Mouse (Mus musculus) frontal cortex, postnatal 36 days (tissue): ENCODE measurements around the gene Acad9.
"Not testable (repeated sequence)": the region's sequence is repeated elsewhere in the genome, so short reads cannot be mapped to it uniquely, and the experiment has no call there.

Source experiments
- DNase-seq, 2 experiments: peaks; one replicate each; pipeline ENCODE4 v3.0.0; 2022; ENCODE audit warnings: low spot score in 2 of 2

The Acad9 gene

DNA sequence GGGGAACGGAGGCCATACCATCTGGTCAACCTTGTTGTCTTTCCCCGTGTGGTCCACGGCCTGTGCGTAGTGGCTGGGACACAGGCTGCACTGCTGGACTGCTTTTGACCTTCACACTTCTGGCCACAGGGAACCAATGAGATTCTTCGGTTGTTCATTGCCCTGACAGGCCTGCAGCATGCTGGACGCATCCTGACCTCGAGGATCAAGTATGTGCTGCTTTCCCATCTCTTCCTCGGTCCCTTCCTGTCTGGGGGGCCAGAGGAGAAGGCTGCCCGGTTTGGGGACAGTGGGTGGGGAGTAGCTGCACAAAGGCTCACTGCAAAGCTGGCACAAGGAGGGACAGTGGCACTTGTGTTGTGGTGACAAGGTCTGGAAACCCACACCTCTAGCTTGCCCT is 21.8 kb downstream of the Acad9 start:
- DNase-seq, result no peak

DNA sequence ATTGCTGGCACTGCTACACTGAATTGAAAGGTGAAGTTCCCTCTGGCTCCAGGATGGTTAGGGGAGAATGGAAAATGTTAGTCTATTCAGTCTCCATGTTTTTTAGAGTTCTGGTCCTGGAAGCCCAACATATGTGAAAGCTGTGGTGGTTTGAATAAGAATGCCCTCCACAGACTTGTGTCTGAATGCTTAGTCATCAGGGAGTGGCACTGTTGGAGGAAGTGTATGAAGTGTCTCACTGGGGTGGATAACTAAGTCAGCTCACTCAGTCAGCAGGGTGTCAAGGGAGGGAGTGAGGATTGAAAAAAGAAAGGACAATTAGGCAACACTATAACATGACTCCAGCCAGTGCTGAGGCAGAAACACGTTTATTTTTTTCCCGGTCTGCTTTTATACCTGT is 29.6 kb downstream of the Acad9 start:
- no peak for DNase-seq

GRCm38 (mm10) chr3:36116076-36116475 is 50.3 kb downstream of the Acad9 start:
- DNase-seq, result no peak

DNA sequence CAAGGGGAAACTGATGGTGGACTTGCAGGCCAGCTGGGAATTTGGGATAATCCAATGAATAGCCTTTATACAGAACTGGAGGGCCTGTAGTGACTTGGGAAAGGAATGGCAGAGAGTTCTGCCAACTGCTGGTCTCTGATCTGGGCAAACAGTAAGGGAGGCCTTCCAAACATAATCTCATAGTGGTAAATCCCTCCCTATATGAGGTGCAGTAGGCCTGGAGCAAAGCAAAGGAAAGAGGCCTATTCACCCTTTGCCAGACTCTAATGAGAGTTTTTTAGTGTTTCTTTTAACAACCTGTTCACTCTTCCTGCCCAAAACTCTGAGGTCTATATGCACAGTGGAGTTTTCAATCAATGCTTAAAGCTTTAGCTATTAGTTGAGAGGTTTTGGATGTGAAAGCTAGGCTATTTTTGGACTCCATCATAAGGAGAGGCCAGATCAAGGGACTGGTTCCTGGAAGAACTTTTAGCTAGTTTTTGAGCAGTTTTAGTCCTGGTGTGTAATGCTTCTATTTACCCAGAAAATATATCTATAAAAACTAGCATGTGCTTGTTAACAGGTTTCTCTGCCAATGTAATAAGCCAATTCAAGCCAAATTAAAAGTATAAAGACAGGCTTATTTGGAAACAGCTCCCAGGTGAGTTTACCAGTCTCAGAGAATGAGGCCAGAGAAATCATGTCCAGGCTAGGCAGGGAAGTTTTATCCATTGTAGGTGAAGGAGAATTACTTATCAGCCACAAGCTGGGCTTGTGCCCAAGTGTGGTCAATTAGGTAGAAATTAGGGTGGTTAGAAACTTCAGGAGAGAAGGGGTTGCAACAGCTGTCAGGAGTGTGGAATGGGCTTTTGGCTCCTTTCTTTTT is 54.1 kb downstream of the Acad9 start:
- DNase-seq, result no peak

- not testable (repeated sequence) for DNase-seq
Measured at GRCm38 (mm10) chr3:36126176-36126575, 60.4 kb downstream of the Acad9 start.

- no peak for DNase-seq
Measured at GRCm38 (mm10) chr3:36136152-36136551, 70.4 kb downstream of the Acad9 start.

- no peak for DNase-seq
Measured at GRCm38 (mm10) chr3:36137560-36137959, 71.8 kb downstream of the Acad9 start.

- DNase-seq, result no peak
Measured at GRCm38 (mm10) chr3:36138171-36138660, 72.4 kb downstream of the Acad9 start.

DNA sequence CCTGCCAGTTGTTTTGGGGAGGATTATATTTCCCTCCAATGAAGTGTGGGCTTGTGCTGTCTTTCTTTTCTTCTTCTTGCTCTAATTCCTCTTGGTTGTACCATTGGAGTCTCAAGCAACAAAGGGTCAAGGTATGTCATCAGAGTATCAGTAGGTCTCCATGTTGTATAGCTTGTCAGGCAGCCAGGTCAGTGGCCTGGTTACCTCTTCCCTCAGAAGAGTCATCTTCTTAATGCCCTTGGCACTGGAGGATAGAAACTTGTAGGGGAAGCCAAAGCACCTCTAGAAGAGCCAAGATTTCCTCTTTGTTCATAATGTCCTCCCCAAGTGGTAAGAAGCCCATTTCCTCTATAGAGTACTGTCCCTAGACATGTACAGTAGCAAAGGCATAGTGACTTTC is 73.2 kb downstream of the Acad9 start:
- no peak for DNase-seq
